Mouse (Mus musculus) cerebral cortex, adult 2 months (tissue): Measurements from ENCODE around the gene Npy4r.

Experiments used
- WGBS: fragments of 180-500 bp; shearing (Covaris S2); methylation state at CpG from one replicate; pipeline ENCODE4 v1.1.7; 2018; 5-methylcytosine and 5-hydroxymethylcytosine counted together

Gene Npy4r

GRCm38 (mm10) chr14:34119046-34119723, 33.1 kb downstream of the Npy4r start:
- WGBS = 69% methylated on average over 7 of the region's 7 CpGs

GRCm38 (mm10) chr14:34114311-34114710, 38.0 kb downstream of the Npy4r start:
- WGBS = 85% methylated on average over 4 of the region's 4 CpGs

- 68% methylated on average over 4 of the region's 4 CpGs for WGBS
Observed at GRCm38 (mm10) chr14:34107594-34107993, 44.7 kb downstream of the Npy4r start.

GRCm38 (mm10) chr14:34106389-34107062, 45.8 kb downstream of the Npy4r start:
- 67% methylated on average over 11 of the region's 12 CpGs for WGBS

GRCm38 (mm10) chr14:34104892-34105291, 47.4 kb downstream of the Npy4r start:
- WGBS = 44% methylated on average over 8 of the region's 8 CpGs

- 91% methylated on average over 3 of the region's 3 CpGs for WGBS
Observed at GRCm38 (mm10) chr14:34103855-34104254, 48.4 kb downstream of the Npy4r start.

- 86% methylated on average over 5 of the region's 5 CpGs for WGBS
Observed at GRCm38 (mm10) chr14:34102601-34103000, 49.7 kb downstream of the Npy4r start, which contains the start of gene A630023A22Rik. Gene A630023A22Rik (minus strand): TSS chr14:34102754.

- WGBS = 69% methylated on average over 5 of the region's 5 CpGs
Observed at GRCm38 (mm10) chr14:34096161-34096560, 56.1 kb downstream of the Npy4r start.
